Mouse (Mus musculus): ENCODE results near the gene Hmgxb4.

The Hmgxb4 gene

DNA sequence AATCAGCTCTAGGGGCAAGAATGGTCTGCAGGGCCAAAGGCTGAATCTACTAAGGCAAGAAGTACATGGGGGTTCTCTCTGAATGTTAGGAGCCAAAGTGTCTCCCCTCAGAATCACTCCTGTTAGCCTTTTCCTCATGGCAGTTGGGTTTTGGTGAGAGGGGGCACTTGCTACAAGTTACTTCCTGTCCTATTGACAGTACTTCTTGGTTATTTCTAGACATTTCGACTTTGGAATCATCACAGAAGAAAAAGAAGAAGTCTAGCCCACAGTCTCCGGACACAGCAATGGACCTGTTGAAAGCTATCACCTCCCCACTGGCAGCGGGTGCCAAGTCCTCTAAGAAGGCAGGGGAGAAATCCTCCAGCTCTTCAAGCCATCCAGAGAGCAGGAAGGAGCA lies 7.3 kb downstream of the Hmgxb4 start:
- POLR2A ChIA-PET: interaction anchor here in 3 of 4 experiments (0.5 to 15.9 kb wide), 12 partner anchors 7 to 130 kb away, joined by 3 to 150 read pairs (median 5); partner anchors contain the start of genes Hmgxb4 (in 1 of the 3) and Mcm5 (in 1 of the 3)
- CTCF ChIA-PET: interaction anchor here in 3 of 4 experiments (1.5 to 2.1 kb wide), 5 partner anchors 19 to 71 kb away, joined by 4 to 8 read pairs (median 6); no protein-coding TSS in a partner anchor

- ChIA-PET CTCF (interaction anchor here in 1 of 4 experiments (1.4 kb wide), 1 partner anchor 63 kb away, joined by 3 read pairs; no protein-coding TSS in a partner anchor), POLR2A (interaction anchor here in 2 of 4 experiments (0.9 to 1.8 kb wide), 5 partner anchors 9 to 100 kb away, joined by 3 to 4 read pairs (median 4); partner anchors contain the start of genes Mcm5 (in 1 of the 2) and Tom1 (in 1 of the 2))
These were observed 15.7 kb downstream of the Hmgxb4 start for GRCm38 (mm10) chr8:75008826-75009225.

DNA sequence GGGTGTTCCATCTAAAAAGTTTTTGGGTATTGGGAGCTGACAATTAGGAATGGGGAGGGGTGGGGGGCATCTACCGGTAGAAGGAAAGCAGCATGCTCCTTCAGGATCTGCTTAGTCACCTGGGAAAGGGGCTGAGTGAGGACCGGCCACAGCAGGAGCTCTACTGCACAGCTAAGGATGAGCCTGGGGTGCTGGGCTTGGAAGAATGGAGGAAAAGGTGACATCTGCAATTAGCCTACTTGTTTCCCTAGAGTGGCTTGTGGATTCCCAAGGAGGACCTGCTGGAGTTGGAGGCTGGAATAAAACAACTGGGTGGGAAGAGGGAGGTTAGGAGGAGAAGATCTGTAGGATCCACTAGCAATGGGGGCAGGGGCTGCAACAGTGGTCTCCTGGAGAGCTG lies 20.4 kb downstream of the Hmgxb4 start:
- ChIA-PET POLR2A (interaction anchor here in 3 of 4 experiments (0.6 to 9.1 kb wide), 27 partner anchors 11 to 117 kb away, joined by 3 to 150 read pairs (median 5); partner anchors contain the start of genes Tom1 (in 3 of the 3), Mcm5 (in 2 of the 3), Hmgxb4 (in 1 of the 3) and Hmox1 (in 1 of the 3)), CTCF (interaction anchor here (0.6 to 2.1 kb wide), 6 partner anchors 9 to 96 kb away, joined by 3 to 11 read pairs (median 3); partner anchors contain the start of gene Mcm5 (in 1 of the 4))

- POLR2A ChIA-PET: interaction anchor here in 3 of 4 experiments (0.6 to 9.1 kb wide), 29 partner anchors 11 to 116 kb away, joined by 3 to 150 read pairs (median 5); partner anchors contain the start of genes Tom1 (in 3 of the 3), Mcm5 (in 2 of the 3), Hmgxb4 (in 1 of the 3) and Hmox1 (in 1 of the 3)
- CTCF ChIA-PET: interaction anchor here (0.6 to 2.1 kb wide), 6 partner anchors 9 to 95 kb away, joined by 3 to 11 read pairs (median 3); partner anchors contain the start of gene Mcm5 (in 1 of the 4)
These were observed 20.8 kb downstream of the Hmgxb4 start for GRCm38 (mm10) chr8:75013964-75014363.

GRCm38 (mm10) chr8:75015981-75016380 lies 22.8 kb downstream of the Hmgxb4 start:
- CTCF ChIA-PET: interaction anchor here in 3 of 4 experiments (0.8 to 1.1 kb wide), 3 partner anchors 35 kb away, joined by 3 to 5 read pairs (median 4); no protein-coding TSS in a partner anchor

DNA sequence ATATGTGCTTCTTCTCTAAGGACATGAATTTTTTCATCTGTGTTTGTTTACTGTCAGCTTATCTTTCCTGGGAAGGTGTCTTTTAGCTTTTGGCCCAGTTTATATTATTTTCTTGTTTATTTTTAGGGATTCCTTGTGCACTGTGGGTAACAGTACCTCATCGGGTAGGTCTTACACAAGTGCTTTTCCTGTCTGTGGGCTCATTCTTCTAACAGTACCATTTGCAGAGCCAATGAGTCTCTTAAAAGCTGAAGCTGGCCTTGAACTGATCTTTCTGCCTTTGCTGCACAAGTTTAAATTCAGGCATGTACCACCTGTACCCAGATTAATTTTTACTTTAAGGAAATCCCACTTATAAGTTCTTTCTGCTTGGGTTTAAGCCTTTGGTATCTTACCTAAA lies 23.3 kb downstream of the Hmgxb4 start:
- ChIA-PET POLR2A (interaction anchor here (0.6 to 9.1 kb wide), 26 partner anchors 9 to 103 kb away, joined by 3 to 150 read pairs (median 5); partner anchors contain the start of genes Hmgxb4 (in 3 of the 4), Mcm5 (in 3 of the 4), Tom1 (in 2 of the 4) and Hmox1 (in 1 of the 4)), CTCF (interaction anchor here in 2 of 4 experiments (1.0 to 1.1 kb wide), 2 partner anchors 35 kb away, joined by 3 to 5 read pairs; no protein-coding TSS in a partner anchor)

More at GRCm38 (mm10) chr8:75015981-75016380, 22.8 kb downstream of the Hmgxb4 start:
- POLR2A ChIA-PET: interaction anchor here (0.5 to 9.1 kb wide), 30 partner anchors 9 to 791 kb away, joined by 3 to 150 read pairs (median 4); partner anchors contain the start of genes Hmgxb4 (in 3 of the 4), Mcm5 (in 3 of the 4), Tom1 (in 3 of the 4) and Hmox1 (in 1 of the 4)

GRCm38 (mm10) chr8:75018274-75018972 lies 25.3 kb downstream of the Hmgxb4 start:
- CTCF ChIA-PET: interaction anchor here (0.5 to 1.4 kb wide), 6 partner anchors 12 to 91 kb away, joined by 3 to 5 read pairs (median 4); partner anchors contain the start of gene Mcm5 (in 1 of the 4)
- POLR2A ChIA-PET: interaction anchor here in 2 of 4 experiments (0.7 to 9.1 kb wide), 28 partner anchors 9 to 177 kb away, joined by 3 to 150 read pairs (median 5); partner anchors contain the start of genes Hmox1 (in 2 of the 2), Mcm5 (in 2 of the 2), Tom1 (in 2 of the 2) and Hmgxb4 (in 1 of the 2)

- POLR2A ChIA-PET: interaction anchor here in 3 of 4 experiments (0.7 to 10.7 kb wide), 19 partner anchors 8 to 91 kb away, joined by 3 to 85 read pairs (median 6); partner anchors contain the start of genes Mcm5 (in 2 of the 3), Tom1 (in 2 of the 3) and Hmgxb4 (in 1 of the 3)
- CTCF ChIA-PET: interaction anchor here (0.6 to 2.3 kb wide), 19 partner anchors 9 to 195 kb away, joined by 3 to 14 read pairs (median 6); partner anchors contain the start of genes Hmgxb4 (in 1 of the 4) and Tom1 (in 1 of the 4)
These were observed 30.6 kb downstream of the Hmgxb4 start for GRCm38 (mm10) chr8:75023660-75024316.

DNA sequence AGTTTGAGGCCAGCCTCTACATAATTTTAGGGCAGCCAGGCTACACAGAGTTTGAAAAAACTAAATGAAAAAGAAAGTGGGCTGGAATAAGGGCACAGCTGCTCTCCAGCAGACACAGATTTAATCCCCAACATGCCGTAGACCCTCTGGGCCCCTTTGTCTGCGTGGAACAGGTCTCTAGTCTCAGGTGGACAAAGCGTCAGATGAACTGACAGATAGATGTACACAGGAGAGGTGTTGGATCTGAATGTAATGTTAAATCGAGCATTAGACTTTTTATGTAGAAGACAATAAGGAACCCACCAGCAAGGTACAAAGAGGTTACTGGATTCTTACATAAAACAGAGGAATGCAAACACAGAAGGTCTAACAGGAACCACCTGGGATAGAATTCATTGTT lies 32.7 kb downstream of the Hmgxb4 start:
- CTCF ChIA-PET: interaction anchor here in 2 of 4 experiments (0.6 to 1.9 kb wide), 3 partner anchors 45 to 56 kb away, joined by 3 to 6 read pairs (median 3); no protein-coding TSS in a partner anchor
- POLR2A ChIA-PET: interaction anchor here in 3 of 4 experiments (0.8 to 10.7 kb wide), 6 partner anchors 10 to 32 kb away, joined by 3 to 85 read pairs (median 4); no protein-coding TSS in a partner anchor

DNA sequence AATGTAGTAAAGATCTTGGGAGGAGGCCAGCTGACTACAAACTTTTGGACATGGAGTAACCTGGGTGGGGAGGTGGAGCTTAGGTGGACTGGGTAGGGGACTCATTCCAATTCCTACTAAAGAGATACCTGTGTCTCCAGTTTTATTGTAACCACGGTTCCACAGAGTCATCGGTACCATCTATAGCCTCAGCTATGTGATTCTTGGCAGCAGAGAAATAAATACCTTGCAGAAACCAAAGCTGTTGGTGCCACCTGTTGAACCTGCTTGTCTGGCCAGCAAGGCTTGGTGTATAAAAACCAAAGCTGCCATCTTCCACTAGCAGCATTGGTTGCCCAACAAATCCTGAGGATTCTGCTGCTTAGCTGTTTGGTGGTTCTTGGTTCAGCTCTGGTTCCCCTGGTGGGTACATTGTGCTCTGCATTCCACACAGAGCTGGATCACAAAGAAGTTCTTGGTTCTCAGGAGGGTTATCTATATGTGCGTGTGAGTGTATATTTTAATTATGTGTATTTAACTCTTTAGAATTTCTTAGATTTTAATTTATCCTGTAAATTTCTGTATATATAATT lies 37.4 kb downstream of the Hmgxb4 start:
- ChIA-PET CTCF (interaction anchor here in 3 of 4 experiments (0.5 to 1.6 kb wide), 4 partner anchors 12 to 408 kb away, joined by 4 to 7 read pairs (median 5); no protein-coding TSS in a partner anchor), POLR2A (interaction anchor here in 3 of 4 experiments (0.5 to 10.7 kb wide), 19 partner anchors 9 to 278 kb away, joined by 3 to 85 read pairs (median 5); partner anchors contain the start of genes Hmox1 (in 2 of the 3), Mcm5 (in 2 of the 3) and Hmgxb4 (in 1 of the 3))

DNA sequence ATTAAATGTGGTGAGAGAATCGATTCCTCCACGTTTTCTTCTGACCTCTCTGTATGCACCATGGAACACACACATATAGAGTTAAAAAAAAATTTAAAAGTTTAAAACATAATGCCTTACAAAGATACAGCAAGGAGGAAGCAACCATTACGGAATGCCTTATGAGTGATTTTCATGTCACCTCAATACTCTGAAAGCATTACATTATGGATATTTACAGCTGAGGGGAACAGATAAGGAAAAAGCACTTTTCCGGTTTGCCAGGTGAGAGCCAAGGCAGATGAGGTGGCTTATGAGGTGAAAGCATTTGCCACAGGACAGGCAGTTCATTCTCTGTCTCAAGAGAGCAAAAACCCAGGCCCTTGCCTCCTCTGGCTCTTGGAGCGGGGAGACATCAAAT lies 39.8 kb downstream of the Hmgxb4 start:
- ChIA-PET POLR2A (interaction anchor here (0.6 to 4.1 kb wide), 54 partner anchors 8 to 91 kb away, joined by 3 to 31 read pairs (median 5); partner anchors contain the start of genes Mcm5 (in 4 of the 4), Hmgxb4 (in 2 of the 4) and Hmox1 (in 2 of the 4)), CTCF (interaction anchor here in 2 of 4 experiments (0.7 to 1.2 kb wide), 5 partner anchors 9 to 184 kb away, joined by 3 to 7 read pairs (median 3); partner anchors contain the start of gene Mcm5 (in 1 of the 2))

DNA sequence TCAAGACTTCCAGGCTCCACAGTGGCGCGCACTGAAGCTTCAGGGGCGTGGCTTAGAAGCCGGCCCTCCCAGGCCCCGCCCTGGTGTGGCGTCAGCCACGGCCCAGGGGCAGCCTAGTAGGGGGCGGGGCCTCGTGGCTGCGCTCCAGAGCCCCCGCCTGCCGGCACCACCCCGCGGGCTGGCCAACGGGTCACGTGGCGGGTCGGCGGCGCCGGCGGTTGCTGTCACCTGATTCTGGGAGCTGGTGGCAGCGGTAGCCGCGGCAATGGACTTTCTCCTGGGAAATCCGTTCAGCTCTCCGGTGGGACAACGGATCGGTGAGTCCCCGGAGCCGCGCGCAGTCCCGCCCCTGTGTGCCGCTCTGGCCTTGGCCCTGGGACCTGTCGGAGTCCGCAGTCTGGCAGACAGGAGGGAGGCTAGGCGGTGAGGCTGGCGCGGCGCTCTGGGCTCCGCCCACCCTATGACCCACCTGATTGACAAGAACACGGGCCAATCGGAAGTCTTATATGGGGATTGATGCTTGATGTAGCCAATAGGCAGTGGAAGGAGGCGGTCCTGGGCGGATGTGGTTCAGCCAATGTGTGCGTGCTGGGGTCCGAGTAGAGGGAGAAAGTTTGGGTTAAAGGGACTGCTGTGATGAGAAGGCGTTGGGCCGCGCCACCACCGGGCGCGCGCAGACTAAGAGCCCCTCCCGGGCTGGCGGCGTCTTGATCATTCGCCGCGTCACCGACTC lies 40.5 kb downstream of the Hmgxb4 start, which contains the start of gene Tom1:
Tom1 (plus strand) TSS at position 195 of the 733 bp plus-strand sequence.
- ChIA-PET CTCF (interaction anchor here in 2 of 4 experiments (0.7 to 1.2 kb wide), 6 partner anchors 10 to 184 kb away, joined by 3 to 7 read pairs (median 3); partner anchors contain the start of gene Mcm5 (in 1 of the 2)), POLR2A (interaction anchor here (0.6 to 4.1 kb wide), 57 partner anchors 9 to 91 kb away, joined by 3 to 31 read pairs (median 5); partner anchors contain the start of genes Mcm5 (in 4 of the 4), Hmgxb4 (in 2 of the 4) and Hmox1 (in 2 of the 4))

GRCm38 (mm10) chr8:75034285-75034684 lies 41.1 kb downstream of the Hmgxb4 start:
- ChIA-PET POLR2A (interaction anchor here (0.7 to 4.1 kb wide), 24 partner anchors 9 to 86 kb away, joined by 3 to 31 read pairs (median 4); partner anchors contain the start of genes Mcm5 (in 4 of the 4), Hmox1 (in 2 of the 4) and Hmgxb4 (in 1 of the 4)), CTCF (no interaction called here)

DNA sequence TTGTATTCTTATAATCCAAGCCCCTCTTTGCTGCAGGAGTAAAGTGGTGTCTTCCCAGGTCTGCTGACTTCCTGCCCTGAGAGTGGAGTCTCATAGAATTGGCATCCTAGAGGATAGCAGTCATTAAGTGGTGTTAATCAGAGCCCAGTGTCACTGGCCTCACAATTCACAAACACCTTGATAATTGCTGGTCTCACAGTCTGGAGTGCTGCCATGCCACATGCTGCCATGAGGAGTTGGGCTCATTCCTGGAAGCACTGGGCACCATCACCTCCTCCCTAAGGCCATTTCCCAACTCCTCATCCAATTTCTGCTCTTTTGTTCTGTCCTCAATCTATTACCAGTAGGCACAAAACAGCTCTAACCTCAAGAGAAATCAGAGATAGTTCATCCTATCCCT lies 42.5 kb downstream of the Hmgxb4 start:
- ChIA-PET POLR2A (interaction anchor here in 2 of 4 experiments (0.7 to 4.1 kb wide), 16 partner anchors 8 to 183 kb away, joined by 3 to 31 read pairs (median 6); partner anchors contain the start of genes Mcm5 (in 2 of the 2), Hmgxb4 (in 1 of the 2) and Hmox1 (in 1 of the 2)), CTCF (no interaction called here)

DNA sequence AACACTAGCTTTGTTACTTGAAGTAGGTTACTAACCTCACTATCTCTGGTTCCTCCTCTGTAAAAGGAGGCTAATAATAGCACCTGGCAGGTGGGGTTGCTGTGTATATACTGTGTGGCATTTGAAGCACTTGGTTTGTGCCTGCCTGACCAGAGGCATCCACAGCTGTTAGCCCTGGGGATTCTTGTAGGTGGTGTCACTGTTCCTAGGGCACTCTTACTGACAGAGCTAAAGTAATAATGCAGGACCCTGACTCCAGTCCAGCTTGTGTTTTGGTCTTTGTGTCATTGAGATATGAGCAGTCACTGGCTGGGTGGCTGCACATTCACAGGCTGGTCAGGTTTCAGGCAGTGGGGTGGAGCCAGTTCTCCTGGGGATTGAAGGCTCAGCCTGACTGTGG lies 45.3 kb downstream of the Hmgxb4 start:
- POLR2A ChIA-PET: interaction anchor here in 3 of 4 experiments (0.6 to 3.9 kb wide), 27 partner anchors 8 to 156 kb away, joined by 3 to 16 read pairs (median 4); partner anchors contain the start of genes Mcm5 (in 3 of the 3), Hmox1 (in 2 of the 3) and Hmgxb4 (in 1 of the 3)
- CTCF ChIA-PET: interaction anchor here in 2 of 4 experiments (1.1 to 1.4 kb wide), 2 partner anchors 15 to 33 kb away, joined by 4 to 5 read pairs; no protein-coding TSS in a partner anchor

Measured in embryonic stem cell, embryonic (primary cell).